Mouse (Mus musculus) limb, embryonic 14.5 days (tissue): ENCODE results near the gene Tarbp2. TPM values are rescaled to one million over a fixed set of nuclear protein-coding genes. Genes with fewer than 3 reads are reported as not detected.

Experiments used
- ATAC-seq: fragments of 200-750 bp; cut with Nextera tagmentation; 2 replicates; pipeline ENCODE4 v1.8.0; 2017; ENCODE audit warnings: low read depth, moderate number of reproducible peaks, moderate TSS enrichment; ENCODE audit not compliant: low FRiP score
- DNase-seq: peaks from one replicate; pipeline ENCODE4 v3.0.0-alpha.2; 2015; ENCODE audit warnings: low spot score
- H3K27ac ChIP-seq: fragments of 300-500 bp; sonication (generic); replicated peaks from 2 replicates; pipeline ENCODE4 v1.5.1; 2014; ENCODE audit warnings: low read depth, mild to moderate bottlenecking, low read length, moderate library complexity, mixed read lengths
- H3K27me3 ChIP-seq: fragments of 300-500 bp; sonication (generic); 2 replicates; pipeline ENCODE4 v1.6.1; 2014; ENCODE audit warnings: low read length, mixed read lengths; ENCODE audit not compliant: control insufficient read depth, insufficient read depth
- H3K36me3 ChIP-seq: fragments of 300-500 bp; sonication (generic); 2 replicates; pipeline ENCODE4 v1.6.1; 2014; ENCODE audit warnings: mild to moderate bottlenecking, low read length, moderate library complexity, mixed read lengths; ENCODE audit not compliant: control insufficient read depth, insufficient read depth
- H3K4me1 ChIP-seq: fragments of 300-500 bp; sonication (generic); 2 replicates; pipeline ENCODE4 v1.6.1; 2014; ENCODE audit warnings: antibody characterized with exemption, low read length, mixed read lengths; ENCODE audit not compliant: control insufficient read depth, insufficient read depth
- H3K4me2 ChIP-seq: fragments of 300-500 bp; sonication (generic); replicated peaks from 2 replicates; pipeline ENCODE4 v1.6.1; 2014; ENCODE audit warnings: low read depth, mild to moderate bottlenecking, low read length, moderate library complexity; ENCODE audit not compliant: severe bottlenecking
- H3K4me3 ChIP-seq: fragments of 300-500 bp; sonication (generic); replicated peaks from 2 replicates; pipeline ENCODE4 v1.5.1; 2014; ENCODE audit warnings: low read length
- H3K9ac ChIP-seq: fragments of 300-500 bp; sonication (generic); 2 replicates; pipeline ENCODE4 v1.6.1; 2014; ENCODE audit warnings: mild to moderate bottlenecking, low read depth, low read length, moderate library complexity; ENCODE audit not compliant: severe bottlenecking
- H3K9me3 ChIP-seq: fragments of 300-500 bp; sonication (generic); 2 replicates; pipeline ENCODE4 v1.6.1; 2016; ENCODE audit warnings: low read length; ENCODE audit not compliant: control insufficient read depth
- POLR2A ChIP-seq: fragments of 200-500 bp; IDR thresholded peaks from 2 replicates; pipeline ENCODE4 v1.8.0; 2012; ENCODE audit warnings: inconsistent platforms, mild to moderate bottlenecking, moderate library complexity, borderline replicate concordance; ENCODE audit not compliant: insufficient read depth, insufficient read length; ENCODE audit errors: extremely low read depth
- WGBS: fragments of 180-500 bp; shearing (Covaris S2); extraction: QIAGEN DNeasy Blood & Tissue Kit; methylation state at CpG from one replicate; pipeline ENCODE4 v1.1.7; 2014; 5-methylcytosine and 5-hydroxymethylcytosine counted together
- polyA plus RNA-seq, 2 experiments: library from polyadenylated mRNA; depleted of rRNA in 1 of 2; stranded (reverse) in 1 of 2; unstranded in 1 of 2; fragments of >200 nt; fragmentation: Nextera tagmentation in 1 of 2; extraction: Ambion mirVana in 1 of 2; gene quantifications; 2 replicates each; pipeline versions ENCODE4 v1.2.1 to v1.2.3; 2012 to 2014

The Tarbp2 gene
- polyA plus RNA-seq, 2 experiments: 78.1 to 132 TPM

GRCm38 (mm10) chr15:102547478-102547877 is 29.5 kb downstream of the Tarbp2 start:
- Histone ChIP-seq H3K4me1 (no peaks in the 10 kb centered on the region), H3K4me3 (no peak overlapping the region), H3K27ac (no peak overlapping the region), H3K9ac (no peak overlapping the region), H3K4me2 (no peak overlapping the region), H3K27me3 (no peaks in the 10 kb centered on the region), H3K36me3 (peaks cover 68% of the 10 kb centered on the region), H3K9me3 (no peaks in the 10 kb centered on the region)
- WGBS: 83% methylated on average over 3 of the region's 3 CpGs
- ATAC-seq: no peak
- DNase-seq: no peak
- no peak for TF ChIP-seq POLR2A

DNA sequence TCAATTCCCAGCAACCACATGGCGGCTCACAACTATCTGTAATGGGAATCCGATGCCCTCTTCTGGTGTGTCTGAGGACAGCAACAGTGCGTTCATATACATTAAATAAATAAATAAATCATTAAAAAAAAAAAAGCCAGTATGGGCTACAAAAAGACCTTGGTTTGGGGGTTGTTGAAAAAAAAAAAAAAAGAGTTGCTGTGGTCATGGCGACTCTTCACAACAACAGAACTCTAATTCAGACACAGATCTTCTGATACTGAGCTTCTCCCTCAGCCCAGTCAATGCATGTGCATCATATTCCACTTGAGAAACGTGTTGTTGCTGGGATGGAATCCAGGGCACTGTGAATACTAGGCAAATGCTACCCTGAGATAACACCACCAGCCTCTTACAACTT is 34.6 kb downstream of the Tarbp2 start:
- no peak for ATAC-seq
- Histone ChIP-seq H3K9me3 (no peaks in the 10 kb centered on the region), H3K27ac (no peak overlapping the region), H3K36me3 (peaks cover 75% of the 10 kb centered on the region), H3K4me3 (no peak overlapping the region), H3K4me1 (no peaks in the 10 kb centered on the region), H3K9ac (no peak overlapping the region), H3K27me3 (no peaks in the 10 kb centered on the region), H3K4me2 (no peak overlapping the region)
- TF ChIP-seq POLR2A: no peak
- WGBS: 96% methylated on average over 5 of the region's 5 CpGs
- DNase-seq: no peak

DNA sequence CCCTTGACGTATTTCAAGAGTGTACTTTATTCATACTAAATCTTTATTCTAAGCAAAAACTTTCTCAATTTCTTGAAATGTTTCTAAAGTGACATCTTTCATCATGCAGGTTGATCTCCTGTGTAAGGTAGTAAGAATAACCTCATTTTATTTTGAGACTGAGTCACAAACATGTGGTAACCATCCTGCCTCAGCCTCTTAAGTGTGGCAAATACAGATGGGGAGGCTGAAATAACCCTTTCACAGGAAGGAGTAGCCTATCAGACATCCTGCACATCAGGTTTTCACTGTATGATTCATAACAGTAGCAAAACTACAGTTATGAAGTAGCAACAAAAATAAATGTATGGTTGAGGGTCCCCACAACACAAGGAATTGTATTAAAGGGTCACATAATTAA is 37.6 kb downstream of the Tarbp2 start:
- H3K4me3 ChIP-seq: no peak overlapping the region
- no peak for DNase-seq
- no peaks in the 10 kb centered on the region for H3K27me3 ChIP-seq
- 94% methylated on average over 1 of the region's 1 CpGs for WGBS
- H3K4me2 ChIP-seq: no peak overlapping the region
- no peak overlapping the region for H3K27ac ChIP-seq
- H3K9me3 ChIP-seq: no peaks in the 10 kb centered on the region
- no peak overlapping the region for H3K9ac ChIP-seq
- no peak for TF ChIP-seq POLR2A
- H3K36me3 ChIP-seq: peaks cover 72% of the 10 kb centered on the region
- no peaks in the 10 kb centered on the region for H3K4me1 ChIP-seq
- ATAC-seq: no peak

DNA sequence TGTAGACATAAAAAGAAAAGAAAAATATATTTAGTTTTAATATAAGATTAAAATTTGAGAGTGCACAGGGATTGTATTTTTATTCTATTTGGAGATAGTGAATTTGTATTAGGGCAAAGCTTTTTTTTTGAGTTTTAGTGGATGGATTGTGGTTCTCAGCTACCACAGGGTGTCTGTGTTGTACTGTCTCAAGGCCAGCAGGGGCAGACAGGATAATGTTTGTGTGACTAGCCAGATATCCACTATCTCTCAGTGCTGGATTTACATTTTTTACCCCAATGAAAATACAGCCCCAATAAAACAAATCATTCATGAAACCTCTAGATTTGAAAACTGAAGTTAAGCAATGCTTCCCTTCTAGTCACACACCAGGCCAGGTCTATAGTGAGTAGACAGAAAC is 39.6 kb downstream of the Tarbp2 start:
- Histone ChIP-seq H3K36me3 (peaks cover 66% of the 10 kb centered on the region), H3K27me3 (no peaks in the 10 kb centered on the region), H3K27ac (no peak overlapping the region), H3K9me3 (no peaks in the 10 kb centered on the region), H3K4me1 (no peaks in the 10 kb centered on the region), H3K4me3 (no peak overlapping the region), H3K4me2 (no peak overlapping the region), H3K9ac (no peak overlapping the region)
- DNase-seq (no peak), ATAC-seq (no peak)
- no peak for TF ChIP-seq POLR2A

GRCm38 (mm10) chr15:102562491-102562890 is 44.5 kb downstream of the Tarbp2 start:
- Histone ChIP-seq H3K9ac (no peak overlapping the region), H3K4me1 (no peaks in the 10 kb centered on the region), H3K4me2 (no peak overlapping the region), H3K27me3 (no peaks in the 10 kb centered on the region), H3K4me3 (no peak overlapping the region), H3K9me3 (no peaks in the 10 kb centered on the region), H3K27ac (no peak overlapping the region), H3K36me3 (peaks cover 22% of the 10 kb centered on the region)
- ATAC-seq (no peak), DNase-seq (no peak)
- TF ChIP-seq POLR2A: no peak
- 87% methylated on average over 1 of the region's 1 CpGs for WGBS

DNA sequence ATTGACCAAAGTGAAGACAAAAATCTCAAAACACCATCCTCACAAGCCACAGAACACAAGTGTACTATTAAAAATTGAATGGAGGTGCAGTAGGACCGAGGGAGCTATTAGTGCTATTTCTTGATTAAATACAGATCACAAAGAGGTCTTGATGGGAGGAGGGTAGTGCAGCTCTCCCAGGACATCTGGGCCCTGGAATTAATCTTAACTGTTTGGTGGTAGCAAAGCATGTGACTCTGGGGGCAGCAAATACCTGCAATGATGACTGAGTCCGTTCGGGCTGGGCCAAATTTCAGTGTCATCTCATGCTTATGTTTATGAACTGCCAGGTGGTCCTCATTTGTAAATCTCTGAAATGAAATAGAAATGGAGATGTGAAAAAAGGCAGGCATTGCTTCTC is 45.1 kb downstream of the Tarbp2 start:
- Histone ChIP-seq H3K9ac (no peak overlapping the region), H3K36me3 (peaks cover 22% of the 10 kb centered on the region), H3K4me2 (no peak overlapping the region), H3K9me3 (no peaks in the 10 kb centered on the region), H3K27me3 (no peaks in the 10 kb centered on the region), H3K4me1 (no peaks in the 10 kb centered on the region), H3K4me3 (no peak overlapping the region), H3K27ac (no peak overlapping the region)
- TF ChIP-seq POLR2A: no peak
- ATAC-seq (no peak), DNase-seq (no peak)
- WGBS: 51% methylated on average over 3 of the region's 3 CpGs
